Mouse (Mus musculus) forebrain, embryonic 16.5 days (tissue): ENCODE data around the gene Ccdc187. TPM values are rescaled to one million over a fixed set of nuclear protein-coding genes. Genes with fewer than 3 reads are reported as not detected.

Experiments used
- ATAC-seq: fragments of 200-750 bp; cut with Nextera tagmentation; 2 replicates; pipeline ENCODE4 v1.8.0; 2017; ENCODE audit warnings: mild to moderate bottlenecking, moderate library complexity
- H3K27ac ChIP-seq: fragments of 300-500 bp; sonication (generic); 2 replicates; pipeline ENCODE4 v1.5.1; 2014; ENCODE audit warnings: low read length, control low read depth
- H3K27me3 ChIP-seq: fragments of 300-500 bp; sonication (generic); replicated peaks from 2 replicates; pipeline ENCODE4 v1.6.1; 2014; ENCODE audit warnings: low read length; ENCODE audit not compliant: control insufficient read depth, insufficient read depth
- H3K36me3 ChIP-seq: fragments of 300-500 bp; sonication (generic); 2 replicates; pipeline ENCODE4 v1.6.1; 2014; ENCODE audit not compliant: control insufficient read depth, insufficient read depth
- H3K4me1 ChIP-seq: fragments of 300-500 bp; sonication (generic); replicated peaks from 2 replicates; pipeline ENCODE4 v1.6.1; 2014; ENCODE audit warnings: low read length; ENCODE audit not compliant: control insufficient read depth, insufficient read depth
- H3K4me2 ChIP-seq: fragments of 300-500 bp; sonication (generic); 2 replicates; pipeline ENCODE4 v1.6.1; 2014; ENCODE audit warnings: mild to moderate bottlenecking, low read length, control low read depth
- H3K4me3 ChIP-seq: fragments of 300-500 bp; sonication (generic); replicated peaks from 2 replicates; pipeline ENCODE4 v1.5.1; 2014; ENCODE audit warnings: mild to moderate bottlenecking, low read length, control low read depth
- H3K9ac ChIP-seq: fragments of 300-500 bp; sonication (generic); replicated peaks from 2 replicates; pipeline ENCODE4 v1.6.1; 2014; ENCODE audit warnings: low read depth, low read length, control low read depth
- H3K9me3 ChIP-seq: fragments of 300-500 bp; sonication (generic); 2 replicates; pipeline ENCODE4 v1.6.1; 2016; ENCODE audit warnings: low read length; ENCODE audit not compliant: control insufficient read depth
- WGBS: fragments of 180-500 bp; shearing (Covaris S2); extraction: QIAGEN DNeasy Blood & Tissue Kit; methylation state at CpG from one replicate; pipeline ENCODE4 v1.1.7; 2014; 5-methylcytosine and 5-hydroxymethylcytosine counted together
- polyA plus RNA-seq: library from polyadenylated mRNA; unstranded; fragments of >200 nt; fragmentation: Nextera tagmentation; extraction: Ambion mirVana; gene quantifications from 2 replicates; pipeline ENCODE4 v1.2.1, GENCODE M21; 2015

Ccdc187 gene
- polyA plus RNA-seq, 1 experiment from 2014 or later, result 0.24 TPM

DNA sequence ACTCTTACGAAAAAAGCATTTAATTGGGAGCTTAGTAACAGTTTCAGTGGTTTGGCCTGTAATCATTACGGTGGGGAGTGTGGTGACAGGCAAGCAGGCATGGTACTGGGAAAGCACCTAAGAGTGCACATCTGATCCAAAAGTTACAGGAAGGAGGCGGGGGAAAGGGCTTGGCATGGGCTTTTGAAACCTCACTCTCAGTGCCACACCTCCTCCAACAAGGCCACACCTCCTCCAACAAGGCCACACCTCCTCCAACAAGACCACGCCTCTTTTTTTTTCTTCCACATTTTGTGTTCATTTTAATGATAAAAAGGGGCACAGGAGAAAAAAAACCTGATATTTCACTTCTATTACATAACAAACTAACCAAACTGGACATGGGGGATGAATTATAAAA lies 33.5 kb upstream of the Ccdc187 start:
- no peaks in the 10 kb centered on the region for H3K27me3 ChIP-seq
- H3K27ac ChIP-seq, result no peak overlapping the region
- H3K36me3 ChIP-seq, result peaks cover 63% of the 10 kb centered on the region
- no peak overlapping the region for H3K4me3 ChIP-seq
- ATAC-seq, result no peak
- no peak overlapping the region for H3K4me2 ChIP-seq
- WGBS, result 92% methylated on average over 4 of the region's 4 CpGs
- H3K9ac ChIP-seq, result no peak overlapping the region
- H3K9me3 ChIP-seq, result no peaks in the 10 kb centered on the region
- no peaks in the 10 kb centered on the region for H3K4me1 ChIP-seq

DNA sequence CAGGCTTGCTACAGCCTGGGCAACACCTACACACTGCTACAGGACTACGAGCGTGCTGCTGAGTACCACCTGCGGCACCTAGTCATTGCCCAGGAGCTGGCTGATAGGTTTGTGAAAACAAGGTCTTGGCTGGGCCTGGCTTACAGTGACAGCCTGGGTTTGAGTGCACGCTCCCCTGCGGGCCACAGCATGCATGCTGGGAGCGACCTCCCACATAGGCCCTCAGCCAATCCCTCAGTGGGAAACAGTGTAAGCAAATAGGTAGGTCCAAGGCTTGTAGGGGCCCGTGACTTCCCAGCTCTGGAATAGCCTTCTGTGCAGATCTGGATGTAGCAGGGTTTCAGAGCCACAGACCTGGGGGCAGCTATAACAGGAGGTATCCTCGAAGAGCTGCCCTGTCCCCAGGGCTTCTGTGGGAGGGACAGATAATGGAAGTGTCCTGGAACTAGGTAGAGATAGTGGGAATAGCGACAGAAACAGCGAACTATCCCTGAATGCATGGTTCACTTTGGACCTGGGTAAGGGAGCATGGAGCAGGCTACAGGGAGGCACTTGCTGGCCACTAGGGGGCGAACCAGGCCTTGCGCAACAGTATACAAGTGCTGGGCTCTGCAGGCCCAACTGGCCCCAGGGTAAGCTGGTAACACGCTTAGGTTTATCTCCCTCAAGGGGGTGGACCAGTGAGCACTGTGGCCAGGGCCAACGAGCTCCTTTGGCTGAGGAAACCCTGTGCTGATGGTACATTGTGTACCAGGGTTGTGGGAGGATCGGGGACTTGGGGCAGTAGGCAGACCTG lies 31.2 kb upstream of the Ccdc187 start:
- peaks cover 54% of the 10 kb centered on the region for H3K36me3 ChIP-seq
- ATAC-seq, result peak; percentile 67
- WGBS, result 66% methylated on average over 15 of the region's 15 CpGs

DNA sequence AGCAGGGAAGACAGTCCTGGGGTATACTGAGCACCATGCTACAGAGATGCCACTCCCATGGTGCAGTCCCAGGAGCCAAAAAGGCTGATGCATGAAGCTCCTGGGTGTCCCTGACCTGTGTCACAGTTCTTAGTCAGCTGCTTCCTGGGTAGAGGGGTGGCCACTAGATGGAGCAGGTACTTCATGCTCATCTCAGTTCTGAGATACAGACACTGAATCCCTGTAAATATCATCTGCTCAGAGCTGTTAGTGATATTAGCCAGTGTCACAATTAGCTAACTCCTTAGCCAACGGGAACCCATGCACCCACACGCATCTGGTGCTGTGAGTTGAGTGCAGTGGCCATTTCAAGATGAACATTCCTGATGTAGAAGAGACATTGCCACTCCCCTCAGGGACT lies 30.6 kb upstream of the Ccdc187 start:
- no peaks in the 10 kb centered on the region for H3K9me3 ChIP-seq
- no peak overlapping the region for H3K4me2 ChIP-seq
- WGBS, result 88% methylated on average over 2 of the region's 2 CpGs
- H3K9ac ChIP-seq, result no peak overlapping the region
- H3K27ac ChIP-seq, result no peak overlapping the region
- H3K4me1 ChIP-seq, result peaks cover 9% of the 10 kb centered on the region
- H3K27me3 ChIP-seq, result no peaks in the 10 kb centered on the region
- peaks cover 48% of the 10 kb centered on the region for H3K36me3 ChIP-seq
- ATAC-seq, result no peak
- H3K4me3 ChIP-seq, result no peak overlapping the region

More for the DNA sequence above, 31.2 kb upstream of the Ccdc187 start:
- no peak overlapping the region for H3K27ac ChIP-seq
- H3K27me3 ChIP-seq, result no peaks in the 10 kb centered on the region
- H3K4me1 ChIP-seq, result peaks cover 4% of the 10 kb centered on the region; the same call in 1 of the 2 replicates
- H3K9me3 ChIP-seq, result no peaks in the 10 kb centered on the region
- no peak overlapping the region for H3K4me3 ChIP-seq
- H3K4me2 ChIP-seq, result no peak overlapping the region
- H3K9ac ChIP-seq, result no peak overlapping the region

DNA sequence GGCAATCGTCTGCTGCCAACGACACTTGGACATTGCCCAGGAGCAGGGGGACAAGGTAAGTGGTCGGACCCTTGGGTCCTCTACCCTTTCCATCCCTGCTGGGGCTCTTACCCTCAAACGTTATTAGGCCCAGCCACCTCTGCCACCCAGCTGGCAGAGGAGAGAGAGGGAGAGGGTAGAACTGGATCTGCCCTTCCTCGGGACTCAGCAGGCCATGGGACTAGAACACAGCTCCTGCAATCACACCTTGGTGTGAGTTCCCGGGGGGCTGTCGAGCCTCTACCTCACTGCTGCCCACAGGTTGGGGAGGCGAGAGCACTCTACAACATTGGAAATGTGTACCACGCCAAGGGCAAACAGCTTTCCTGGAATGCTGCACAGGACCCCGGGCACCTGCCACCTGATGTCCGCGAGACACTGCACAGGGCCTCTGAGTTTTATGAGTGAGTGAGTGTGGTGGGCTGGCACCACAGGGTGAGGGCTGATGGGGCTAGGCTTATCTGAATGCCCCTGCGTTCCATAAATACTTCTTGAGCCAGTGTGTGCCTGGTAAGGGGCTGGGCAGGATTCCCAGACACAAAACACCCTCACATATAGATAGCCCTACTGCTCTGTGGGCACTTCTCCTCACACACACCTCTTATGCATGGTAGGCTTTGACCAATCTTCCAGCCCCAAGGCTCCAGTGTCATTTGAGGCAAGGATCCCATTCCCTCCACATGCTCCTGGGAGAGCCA lies 29.4 kb upstream of the Ccdc187 start:
- Histone ChIP-seq H3K9me3 (no peaks in the 10 kb centered on the region), H3K27ac (no peak overlapping the region), H3K4me2 (no peak overlapping the region), H3K4me3 (no peak overlapping the region), H3K27me3 (no peaks in the 10 kb centered on the region), H3K9ac (no peak overlapping the region), H3K36me3 (peaks cover 42% of the 10 kb centered on the region), H3K4me1 (peaks cover 20% of the 10 kb centered on the region)
- 94% methylated on average over 13 of the region's 13 CpGs for WGBS
- ATAC-seq, result no peak

DNA sequence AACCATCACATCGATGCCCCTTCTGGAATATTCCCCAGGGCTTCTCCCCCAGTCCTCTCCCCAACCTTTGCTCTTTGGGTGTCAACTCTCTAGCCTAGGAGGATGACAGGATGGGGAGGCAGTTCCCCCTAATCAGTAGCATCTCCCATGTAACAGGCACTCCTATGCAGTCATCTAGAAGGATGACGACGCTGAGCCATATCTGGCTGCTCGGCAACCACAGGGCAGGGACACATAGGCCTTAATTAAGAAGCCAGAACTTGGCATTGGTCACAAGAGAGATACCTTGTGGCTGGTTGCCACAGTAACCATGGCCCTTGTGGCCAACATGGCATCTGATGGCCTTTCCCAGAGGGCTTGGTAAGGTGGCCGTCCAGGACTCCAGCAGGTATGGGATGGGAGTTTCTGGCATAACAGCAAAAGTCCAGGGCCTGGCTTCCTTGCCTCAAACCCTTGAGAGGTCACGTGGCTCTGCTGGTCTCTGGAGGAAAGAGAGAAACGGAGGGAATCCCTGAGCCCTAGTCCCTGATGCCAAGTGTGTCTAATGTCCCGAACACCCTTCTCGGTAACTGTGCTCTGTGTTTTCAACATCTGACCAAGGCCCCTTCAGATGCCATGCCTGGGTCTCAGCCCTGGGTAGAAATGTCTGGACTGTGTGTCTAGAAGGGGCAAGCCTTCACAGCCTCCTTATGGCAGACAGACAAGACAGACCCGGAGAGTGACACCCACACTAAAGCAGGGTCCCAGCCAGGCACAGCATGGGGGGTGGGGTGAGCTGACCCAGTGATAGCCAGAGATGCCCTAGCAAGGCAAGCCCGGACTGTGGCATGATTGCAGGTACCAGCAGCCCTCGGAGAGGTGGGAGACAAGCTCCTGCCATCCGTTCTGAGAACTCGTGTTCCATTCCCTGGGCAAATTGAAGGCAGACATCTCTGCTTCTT lies 26.2 kb upstream of the Ccdc187 start:
- H3K27me3 ChIP-seq, result no peaks in the 10 kb centered on the region
- H3K36me3 ChIP-seq, result peaks cover 21% of the 10 kb centered on the region
- no peak for ATAC-seq
- H3K9me3 ChIP-seq, result no peaks in the 10 kb centered on the region
- no peak overlapping the region for H3K4me3 ChIP-seq
- no peak overlapping the region for H3K27ac ChIP-seq
- WGBS, result 82% methylated on average over 14 of the region's 14 CpGs
- H3K4me1 ChIP-seq, result peaks cover 45% of the 10 kb centered on the region
- no peak overlapping the region for H3K9ac ChIP-seq
- H3K4me2 ChIP-seq, result no peak overlapping the region

DNA sequence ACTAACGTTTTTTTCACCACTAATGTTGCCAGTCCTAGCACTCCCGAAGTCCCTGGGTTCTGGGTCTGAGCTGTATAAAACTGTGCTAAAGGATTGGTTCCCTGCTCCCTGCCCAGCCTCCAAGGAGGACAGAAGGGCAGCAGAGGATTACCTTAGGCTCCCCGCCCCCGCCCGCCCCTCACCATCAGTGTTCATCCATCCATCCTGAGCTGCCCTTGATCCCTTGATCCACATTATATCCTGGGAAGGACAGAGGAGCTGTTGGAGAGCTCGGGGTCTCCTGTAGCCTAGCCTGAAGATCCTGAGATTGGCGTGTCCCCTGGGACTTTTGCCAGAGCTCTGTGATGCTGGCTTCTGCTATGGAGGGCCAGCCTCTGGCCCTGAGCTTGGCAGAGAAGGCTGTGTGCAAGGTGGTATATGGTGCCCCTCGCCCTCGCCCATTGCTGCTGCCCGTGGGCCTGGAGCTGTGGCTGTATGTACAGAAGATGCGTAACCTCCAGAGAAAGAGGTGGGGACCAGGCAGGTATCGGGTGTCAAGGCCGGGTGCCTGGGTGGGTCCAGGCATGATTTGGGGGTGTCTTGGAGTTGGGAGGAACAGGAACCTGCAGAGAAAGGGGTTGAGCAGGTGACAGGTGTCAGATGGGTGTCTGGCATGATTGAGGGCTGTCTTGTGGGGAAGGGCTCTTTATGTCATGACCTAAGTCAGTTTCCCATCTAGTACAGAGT lies 25.3 kb upstream of the Ccdc187 start:
- no peak for ATAC-seq
- WGBS, result 90% methylated on average over 13 of the region's 13 CpGs
- Histone ChIP-seq H3K4me3 (no peak overlapping the region), H3K27me3 (no peaks in the 10 kb centered on the region), H3K27ac (no peak overlapping the region), H3K9me3 (no peaks in the 10 kb centered on the region), H3K36me3 (peaks cover 16% of the 10 kb centered on the region), H3K4me1 (peaks cover 50% of the 10 kb centered on the region), H3K9ac (no peak overlapping the region), H3K4me2 (no peak overlapping the region)

DNA sequence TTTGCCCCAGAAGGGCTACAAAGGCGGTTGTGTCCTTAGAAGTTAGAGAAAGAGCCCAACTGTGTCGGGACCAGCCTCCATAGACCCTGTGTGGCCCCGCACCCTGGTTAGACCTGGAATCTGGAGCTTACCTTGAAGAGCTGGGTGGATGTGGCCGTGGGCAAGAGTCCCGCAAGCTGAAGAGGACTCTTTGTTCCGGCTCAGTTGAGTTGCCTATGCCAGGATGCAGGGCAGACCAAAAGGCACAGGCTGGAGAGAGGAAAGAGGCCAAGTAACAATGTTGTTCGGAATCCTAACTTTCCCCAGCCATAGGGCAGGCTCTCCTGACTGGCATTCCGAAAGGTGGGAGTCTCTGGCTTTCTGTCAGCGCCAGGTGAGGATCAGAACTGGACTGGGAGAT lies 24.8 kb upstream of the Ccdc187 start:
- 85% methylated on average over 9 of the region's 9 CpGs for WGBS
- Histone ChIP-seq H3K9ac (no peak overlapping the region), H3K27ac (no peak overlapping the region), H3K9me3 (no peaks in the 10 kb centered on the region), H3K4me2 (no peak overlapping the region), H3K27me3 (no peaks in the 10 kb centered on the region), H3K4me3 (no peak overlapping the region), H3K4me1 (peaks cover 53% of the 10 kb centered on the region), H3K36me3 (peaks cover 11% of the 10 kb centered on the region)
- ATAC-seq, result no peak

DNA sequence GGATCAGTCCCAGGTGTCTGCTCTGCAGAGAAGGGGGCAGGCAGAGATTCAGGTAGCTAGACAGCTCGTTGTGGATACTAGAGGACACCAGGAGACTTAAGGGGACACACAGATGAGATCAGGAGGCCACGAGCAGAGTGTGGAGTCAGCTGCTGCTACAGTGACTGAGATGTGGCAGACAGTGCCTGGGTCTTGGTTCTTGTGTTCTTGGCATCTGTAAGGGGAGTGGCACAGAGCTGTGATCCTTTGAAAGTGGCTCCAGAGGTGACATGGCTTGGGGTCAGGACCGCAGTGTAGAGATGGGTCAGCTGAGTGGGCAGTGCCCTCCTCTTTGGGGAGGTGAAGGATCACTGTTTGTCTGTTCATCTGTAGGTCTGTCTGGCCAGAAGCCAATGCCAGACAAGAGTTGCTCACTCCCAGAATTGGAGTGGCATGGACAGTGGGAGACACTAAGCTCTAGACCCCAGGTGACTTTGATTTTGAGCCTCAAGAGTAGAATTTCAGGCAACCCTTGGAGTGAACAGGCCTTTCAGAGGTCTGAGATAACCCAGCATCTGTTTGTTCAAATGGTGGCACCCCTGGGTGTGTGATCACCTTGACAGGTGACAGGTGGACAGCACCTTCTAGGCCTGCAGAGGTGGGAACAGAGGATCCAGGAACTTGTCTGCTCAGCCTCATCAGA lies 23.8 kb upstream of the Ccdc187 start:
- peaks cover 53% of the 10 kb centered on the region for H3K4me1 ChIP-seq
- H3K9ac ChIP-seq, result no peak overlapping the region
- no peak for ATAC-seq
- H3K4me3 ChIP-seq, result no peak overlapping the region
- WGBS, result 79% methylated on average over 3 of the region's 3 CpGs
- H3K9me3 ChIP-seq, result no peaks in the 10 kb centered on the region
- H3K27me3 ChIP-seq, result no peaks in the 10 kb centered on the region
- peaks cover 3% of the 10 kb centered on the region; the same call in 1 of the 2 replicates for H3K36me3 ChIP-seq
- peak overlapping the region; percentile 98; the same call in 1 of the 2 replicates for H3K4me2 ChIP-seq
- no peak overlapping the region for H3K27ac ChIP-seq
